Mouse (Mus musculus) testis, adult 2 months (tissue): Measurements from ENCODE around the gene Serpine3.

Experiments used
- CTCF ChIP-seq: fragments of 200-500 bp; IDR thresholded peaks from 2 replicates; pipeline ENCODE4 v1.5.1; 2012; ENCODE audit warnings: low read depth, mild to moderate bottlenecking, inconsistent platforms, low read length, moderate library complexity; ENCODE audit not compliant: control insufficient read depth, insufficient read depth, insufficient replicate concordance
- POLR2A ChIP-seq: fragments of 200-500 bp; IDR thresholded peaks from 2 replicates; pipeline ENCODE4 v1.6.1; 2012; ENCODE audit warnings: low read depth, mild to moderate bottlenecking, inconsistent platforms, low read length, moderate library complexity; ENCODE audit not compliant: control insufficient read depth

DNA sequence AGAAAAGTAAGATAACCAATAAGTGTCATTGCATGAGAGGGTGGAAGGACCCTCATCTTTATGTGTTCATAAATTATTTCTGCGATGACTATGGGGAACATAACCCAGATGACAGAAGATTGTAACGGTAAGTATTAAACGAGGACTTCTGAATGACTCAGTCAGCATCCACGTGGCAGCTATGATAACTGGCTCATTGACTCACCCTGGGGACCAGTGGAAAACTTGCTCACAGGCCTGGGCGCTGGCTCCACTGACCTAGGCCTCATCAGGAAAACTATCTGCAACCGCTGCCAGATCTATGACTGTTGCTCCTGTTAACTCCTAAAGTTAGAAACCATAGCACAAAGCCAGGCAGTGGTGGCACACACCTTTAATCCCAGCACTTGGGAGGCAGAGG, 15.1 kb upstream of the Serpine3 start:
- TF ChIP-seq POLR2A = no peak
- no peak for TF ChIP-seq CTCF
